Mouse (Mus musculus): ENCODE results near the gene Olfr1317. TPM values are rescaled to one million over a fixed set of nuclear protein-coding genes. Genes with fewer than 3 reads are reported as not detected.

The Olfr1317 gene
- not detected in 2 replicates for total RNA-seq (2012; rRNA removed)
- total RNA-seq (2014; rRNA removed), result not detected in 2 replicates
- polyA plus RNA-seq (2012; ENCODE audit: insufficient read length, low read depth), result not detected in 2 replicates

DNA sequence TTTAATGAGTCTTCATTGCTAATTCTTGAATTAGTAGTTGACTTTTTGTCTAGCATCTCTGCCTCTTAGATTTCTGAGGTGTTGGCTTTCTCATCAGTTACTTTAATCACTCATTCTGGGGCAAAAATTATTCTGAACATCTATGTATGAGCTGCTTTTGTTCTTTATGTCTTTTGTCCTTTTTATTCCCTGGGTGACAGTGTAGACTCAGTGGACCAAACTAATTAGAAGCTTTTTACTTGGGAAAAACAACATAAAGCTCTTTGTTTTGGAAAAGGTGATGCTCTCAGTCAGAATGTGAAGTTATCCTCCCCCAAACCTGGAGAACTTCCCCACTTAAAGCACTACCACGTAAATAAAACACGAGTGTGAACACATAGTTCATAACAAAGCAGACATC lies at the start of gene Olfr1317:
Gene Olfr1317 (plus strand): TSS at position 301 of the 400 bp plus-strand sequence.
- TF ChIP-seq USF1 (IDR thresholded peaks at IDR 0.05; ENCODE audit: low read depth, low read length), result no peak
- no peak for TF ChIP-seq CTCF (conservative IDR thresholded peaks at IDR 0.05 in 1 of 2, IDR thresholded peaks at IDR 0.05 in 1 of 2; ENCODE audit: low read depth in 2 of 2, low read length in 2 of 2)
- no peak for TF ChIP-seq MAZ (IDR thresholded peaks at IDR 0.05; ENCODE audit: low read depth, low read length)
- no peak for TF ChIP-seq CHD1 (IDR thresholded peaks at IDR 0.05; ENCODE audit: low read depth, low read length)
- TF ChIP-seq KAT2A (IDR thresholded peaks at IDR 0.05; ENCODE audit: insufficient replicate concordance, low read length), result no peak
- TF ChIP-seq E2F4 (IDR thresholded peaks at IDR 0.05; ENCODE audit: insufficient replicate concordance, low read depth, low read length), result no peak
- no peak for TF ChIP-seq ZNF384 (IDR thresholded peaks at IDR 0.05; ENCODE audit: low read depth, low read length)
- no peak for TF ChIP-seq POLR2AphosphoS2 (IDR thresholded peaks at IDR 0.05; ENCODE audit: low read depth, low read length)
- TF ChIP-seq HCFC1 (IDR thresholded peaks at IDR 0.05; ENCODE audit: low read depth, low read length), result no peak
- no peak for TF ChIP-seq SIN3A (IDR thresholded peaks at IDR 0.05; ENCODE audit: low read length)
- no peak for TF ChIP-seq RCOR1 (conservative IDR thresholded peaks at IDR 0.05; ENCODE audit: low read depth, low read length)
- no peak for TF ChIP-seq JUN (IDR thresholded peaks at IDR 0.05; ENCODE audit: insufficient read depth, low read depth, low read length)
- Histone ChIP-seq H3K27me3 (replicated peaks) (peaks cover 2% of the 10 kb centered on the region), H3K4me1 (ENCODE audit: control insufficient read depth in 1 of 2, insufficient read depth in 2 of 2) (no peaks in the 10 kb centered on the region), H3K9ac (ENCODE audit: insufficient read depth, low read depth) (no peak within 1 kb of the TSS), H3K4me3 (replicated peaks in 1 of 3; ENCODE audit: low read depth in 2 of 3, low read length in 2 of 3, poor library complexity in 1 of 3) (no peak within 1 kb of the TSS), H3K27ac (ENCODE audit: insufficient read depth, low read depth) (no peak within 1 kb of the TSS), H3K4me2 (ENCODE audit: insufficient read depth, low read depth, poor library complexity, severe bottlenecking) (no peak within 1 kb of the TSS), H3K36me3 (replicated peaks in 1 of 2; ENCODE audit: control insufficient read depth in 1 of 2, insufficient read depth in 1 of 2, low read length in 1 of 2) (no peaks in the 10 kb centered on the region), H3K79me2 (replicated peaks; ENCODE audit: control insufficient read depth, extremely low read depth, insufficient read depth, poor library complexity, severe bottlenecking) (no peaks in the 10 kb centered on the region), H3K9me3 (replicated peaks; ENCODE audit: low read length) (no peaks in the 10 kb centered on the region)
- in situ Hi-C loops (cut with MboI; ENCODE audit: low pct_ligation_motif_present, low pct_unique_long_range_greater_than_20kb, low sequenced_read_pairs) (no loop called here), dilution Hi-C loops (cut with MboI; ENCODE audit: extremely low pct_ligation_motif_present, extremely low pct_unique_long_range_greater_than_20kb, low sequenced_read_pairs) (no loop called here)
- DNase-seq (ENCODE audit: extremely low read depth), result no peak

DNA sequence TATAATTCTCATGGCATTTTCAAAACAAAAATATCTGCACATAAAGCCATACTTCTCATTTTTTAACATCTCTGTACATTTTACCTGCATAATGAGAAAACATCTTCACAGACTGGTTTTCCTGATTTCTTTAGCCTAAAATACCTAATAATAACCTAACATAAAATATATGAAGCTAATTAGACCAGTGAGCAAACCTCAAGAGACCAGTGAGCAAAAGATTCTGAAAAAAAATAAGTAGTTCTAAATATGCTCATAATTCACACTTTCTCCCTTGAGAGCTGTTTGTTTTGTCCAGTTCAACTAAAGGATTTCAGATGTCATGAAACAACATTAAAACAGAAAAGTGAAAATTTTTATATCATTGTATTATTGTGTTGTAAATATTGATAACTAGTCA lies 43.4 kb upstream of the Olfr1317 start, which contains the start of gene Olfr1314:
Gene Olfr1314 (minus strand): TSS at position 101 of the 400 bp plus-strand sequence.
- TF ChIP-seq E2F4 (IDR thresholded peaks at IDR 0.05; ENCODE audit: insufficient replicate concordance, low read depth, low read length) (no peak), NELFE (IDR thresholded peaks at IDR 0.05; ENCODE audit: low read depth, low read length) (no peak), POLR2A (IDR thresholded peaks at IDR 0.05; ENCODE audit: low read depth, low read length) (no peak), JUND (conservative IDR thresholded peaks at IDR 0.05; ENCODE audit: low read depth, low read length) (no peak), BHLHE40 (IDR thresholded peaks at IDR 0.05; ENCODE audit: low read depth, low read length) (no peak), TCF12 (IDR thresholded peaks at IDR 0.05; ENCODE audit: low read depth, low read length) (no peak), RCOR1 (conservative IDR thresholded peaks at IDR 0.05; ENCODE audit: low read depth, low read length) (no peak), POLR2AphosphoS2 (IDR thresholded peaks at IDR 0.05; ENCODE audit: low read depth, low read length) (no peak), ETS1 (conservative IDR thresholded peaks at IDR 0.05; ENCODE audit: low read depth, low read length) (no peak), MEF2A (IDR thresholded peaks at IDR 0.05; ENCODE audit: borderline replicate concordance, low read depth, low read length) (no peak), USF2 (conservative IDR thresholded peaks at IDR 0.05; ENCODE audit: low read depth, low read length) (no peak), CTCF (conservative IDR thresholded peaks at IDR 0.05 in 1 of 2, IDR thresholded peaks at IDR 0.05 in 1 of 2; ENCODE audit: low read depth in 2 of 2, low read length in 2 of 2) (no peak), CHD1 (IDR thresholded peaks at IDR 0.05; ENCODE audit: low read depth, low read length) (no peak), TBP (conservative IDR thresholded peaks at IDR 0.05; ENCODE audit: low read depth, low read length) (no peak), SMC3 (IDR thresholded peaks at IDR 0.05; ENCODE audit: low read depth, low read length) (no peak), NRF1 (IDR thresholded peaks at IDR 0.05; ENCODE audit: low read depth, low read length) (no peak), CHD2 (IDR thresholded peaks at IDR 0.05; ENCODE audit: low read length) (no peak), MAZ (IDR thresholded peaks at IDR 0.05; ENCODE audit: low read depth, low read length) (no peak)
- H3K36me3 ChIP-seq (replicated peaks in 1 of 2; ENCODE audit: control insufficient read depth in 1 of 2, insufficient read depth in 1 of 2, low read length in 1 of 2), result no peaks in the 10 kb centered on the region
- H3K4me3 ChIP-seq (replicated peaks in 1 of 3; ENCODE audit: low read depth in 2 of 3, low read length in 2 of 3, poor library complexity in 1 of 3), result no peak within 1 kb of the TSS
- no peaks in the 10 kb centered on the region for H3K4me1 ChIP-seq (ENCODE audit: control insufficient read depth in 1 of 2, insufficient read depth in 2 of 2)
- H3K79me2 ChIP-seq (replicated peaks; ENCODE audit: control insufficient read depth, extremely low read depth, insufficient read depth, poor library complexity, severe bottlenecking), result no peaks in the 10 kb centered on the region
- peaks cover 27% of the 10 kb centered on the region for H3K27me3 ChIP-seq (replicated peaks)
- no peaks in the 10 kb centered on the region for H3K9me3 ChIP-seq (replicated peaks; ENCODE audit: low read length)
- no peak within 1 kb of the TSS for H3K9ac ChIP-seq (ENCODE audit: insufficient read depth, low read depth)
- in situ Hi-C loops (cut with MboI; ENCODE audit: low pct_ligation_motif_present, low pct_unique_long_range_greater_than_20kb, low sequenced_read_pairs), result no loop called here
- dilution Hi-C loops (cut with MboI; ENCODE audit: extremely low pct_ligation_motif_present, extremely low pct_unique_long_range_greater_than_20kb, low sequenced_read_pairs), result no loop called here
- no peak within 1 kb of the TSS for H3K4me2 ChIP-seq (ENCODE audit: insufficient read depth, low read depth, poor library complexity, severe bottlenecking)
- H3K27ac ChIP-seq (ENCODE audit: insufficient read depth, low read depth), result no peak within 1 kb of the TSS
- DNase-seq (ENCODE audit: extremely low read depth), result no peak

All from CH12.LX (cell line).